Mouse (Mus musculus) megakaryocyte-erythroid progenitor cell, adult 5-6 weeks (primary cell): Measurements from ENCODE around the gene Slc5a2. TPM values are rescaled to one million over a fixed set of nuclear protein-coding genes. Genes with fewer than 3 reads are reported as not detected.

ENCODE experiments used
- ATAC-seq: replicated peaks from 2 replicates; pipeline ENCODE4 v1.8.0; 2016; ENCODE audit warnings: mild to moderate bottlenecking, inconsistent platforms; ENCODE audit not compliant: severe bottlenecking, poor library complexity, low FRiP score, low TSS enrichment
- total RNA-seq, 2 experiments: library from RNA; stranded (forward) in 1 of 2; stranded (reverse) in 1 of 2; fragments of 200-1000, 215-1000 nt in 1 of 2; fragments of >200 nt in 1 of 2; fragmentation: Nextera tagmentation in 1 of 2; gene quantifications; 2 replicates each; pipeline ENCODE4 v1.2.3; 2014 to 2017

Slc5a2 gene
- total RNA-seq, 2 experiments from 2014 or later: 0.81 to 1.5 TPM

DNA sequence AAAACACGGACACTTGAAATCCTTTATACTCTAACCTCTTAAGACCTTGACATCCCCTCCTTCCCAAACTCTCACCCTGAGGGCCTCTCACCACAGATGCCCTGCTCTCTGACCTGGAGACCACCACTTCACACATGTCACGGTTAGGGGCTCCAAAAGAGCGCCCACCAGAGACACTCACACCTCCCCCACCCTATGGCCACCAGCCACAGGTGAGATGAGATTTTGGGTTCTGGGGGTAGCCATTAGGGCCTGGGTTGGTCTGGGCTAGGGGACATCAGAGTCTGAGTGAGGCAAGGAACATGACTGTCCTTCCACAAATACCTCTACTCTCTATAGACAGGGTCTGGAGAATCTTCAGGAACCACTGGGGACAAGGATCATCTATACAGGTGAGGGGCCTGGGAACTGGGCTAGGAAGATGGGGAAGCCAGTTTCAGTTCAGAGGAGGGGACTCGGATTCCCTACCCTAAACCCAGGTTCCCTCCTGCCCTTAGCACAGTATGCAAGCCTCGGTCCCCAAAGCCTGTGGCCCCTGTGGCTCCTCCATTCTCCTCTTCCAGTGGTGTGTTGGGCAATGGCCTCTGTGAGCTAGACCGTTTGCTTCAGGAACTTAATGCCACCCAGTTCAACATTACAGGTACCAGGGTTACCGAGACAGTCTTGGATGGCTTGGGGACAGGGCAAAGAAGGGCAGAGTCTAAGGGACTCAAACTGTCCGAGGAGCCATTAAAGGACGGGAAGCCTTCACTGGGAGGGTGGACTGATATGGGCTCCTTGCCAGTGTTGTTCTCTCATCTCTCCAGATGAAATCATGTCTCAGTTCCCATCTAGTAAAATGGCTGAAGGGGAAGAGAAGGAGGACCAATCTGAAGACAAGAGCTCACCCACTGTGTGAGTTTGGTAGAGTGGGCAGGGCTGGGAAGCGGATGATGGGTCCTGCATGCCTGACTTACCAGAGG is 17.1 kb upstream of the Slc5a2 start:
- ATAC-seq: no peak

DNA sequence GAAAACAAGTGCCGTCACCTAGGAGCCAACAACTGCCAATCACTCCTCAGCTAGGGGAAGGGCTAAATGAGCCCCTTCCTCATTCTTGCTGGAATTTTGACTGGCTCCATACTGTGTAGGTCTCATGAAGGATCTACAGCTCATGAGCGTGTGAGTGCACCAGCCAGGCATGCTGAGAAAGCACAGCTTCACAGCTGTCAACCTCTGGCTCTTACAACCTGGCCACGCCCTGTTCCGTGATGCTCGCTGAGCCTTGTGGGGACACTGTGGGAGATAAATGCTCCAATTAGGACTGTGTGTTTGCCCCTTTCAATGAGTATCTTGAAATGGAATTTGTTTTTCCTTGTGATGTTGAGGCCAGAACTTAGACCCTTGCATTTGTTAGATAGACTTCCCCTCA is 15.5 kb upstream of the Slc5a2 start:
- ATAC-seq: 0 out of 2 replicates have a peak, but pooled peaks have one; percentile 38

DNA sequence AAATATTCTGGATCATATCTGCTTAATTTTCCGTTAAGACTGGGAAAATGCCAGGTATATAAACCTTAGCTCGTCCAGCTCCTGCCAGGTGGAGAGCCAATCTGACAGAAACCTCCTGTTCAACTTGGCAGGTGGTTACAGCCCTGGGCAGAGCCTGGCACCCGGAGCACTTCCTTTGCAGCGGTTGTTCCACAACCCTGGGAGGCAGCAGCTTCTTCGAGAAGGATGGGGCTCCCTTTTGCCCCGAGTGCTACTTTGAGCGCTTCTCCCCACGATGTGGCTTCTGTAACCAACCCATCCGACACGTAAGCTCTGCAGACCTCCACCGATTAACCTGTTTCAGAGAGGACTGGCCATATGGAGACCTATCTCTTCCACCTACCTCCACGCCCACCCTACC is 13.5 kb upstream of the Slc5a2 start:
- ATAC-seq: no peak

DNA sequence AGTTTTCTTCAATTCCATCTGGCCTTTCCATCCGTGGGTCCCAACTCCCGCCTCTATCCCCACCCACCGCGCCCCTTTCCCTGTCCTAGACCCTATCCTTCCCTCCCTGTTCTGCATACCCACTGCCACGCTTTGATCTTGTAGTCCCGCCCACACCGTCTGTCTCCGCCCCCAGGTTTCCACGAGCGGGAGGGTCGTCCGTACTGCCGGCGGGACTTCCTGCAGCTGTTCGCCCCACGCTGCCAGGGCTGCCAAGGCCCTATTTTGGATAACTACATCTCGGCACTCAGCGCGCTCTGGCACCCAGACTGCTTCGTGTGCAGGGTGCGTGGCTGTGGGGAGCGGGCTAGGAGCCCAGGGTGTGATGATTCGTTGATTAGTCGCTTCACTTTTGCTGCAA is 12.8 kb upstream of the Slc5a2 start:
- 0 out of 2 replicates have a peak, but pooled peaks have one; percentile 35 for ATAC-seq

DNA sequence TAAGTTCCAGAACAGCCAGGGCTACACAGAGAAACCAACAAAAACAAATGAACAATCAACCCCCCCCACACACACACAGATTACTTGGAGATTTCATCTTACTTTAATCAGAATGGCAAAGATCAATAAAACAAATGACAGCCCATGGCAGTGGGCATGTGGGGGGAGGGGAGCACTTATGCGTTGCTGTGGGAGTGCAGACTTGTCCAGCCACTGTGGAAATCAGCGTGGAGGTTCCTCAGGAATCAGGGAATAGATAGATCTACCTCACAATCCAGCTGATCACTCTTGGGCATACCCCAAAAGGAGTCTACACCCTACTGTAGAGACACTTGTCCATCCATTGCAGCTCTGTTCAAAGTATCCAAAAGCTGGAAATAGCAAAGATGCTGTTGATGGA is 10.5 kb upstream of the Slc5a2 start:
- ATAC-seq: no peak

DNA sequence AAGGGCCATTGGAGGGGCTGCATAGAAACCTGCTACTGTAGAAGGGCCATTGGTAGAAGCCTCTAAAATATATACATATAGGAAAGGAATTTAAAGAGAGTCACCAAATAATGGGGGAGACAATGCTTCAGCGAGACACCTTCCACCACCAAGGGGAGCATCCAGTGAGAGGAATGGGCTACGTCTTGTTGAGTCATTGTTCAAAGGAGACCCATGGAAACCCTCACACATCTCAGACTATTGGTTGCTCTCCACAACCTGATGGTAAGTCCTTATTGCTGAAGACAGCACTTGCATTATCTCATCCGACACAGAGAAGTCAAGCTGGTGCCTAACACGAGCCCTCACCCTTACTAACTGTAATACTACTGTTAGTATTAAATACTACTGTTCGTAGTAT is 9.7 kb upstream of the Slc5a2 start:
- ATAC-seq: no peak

DNA sequence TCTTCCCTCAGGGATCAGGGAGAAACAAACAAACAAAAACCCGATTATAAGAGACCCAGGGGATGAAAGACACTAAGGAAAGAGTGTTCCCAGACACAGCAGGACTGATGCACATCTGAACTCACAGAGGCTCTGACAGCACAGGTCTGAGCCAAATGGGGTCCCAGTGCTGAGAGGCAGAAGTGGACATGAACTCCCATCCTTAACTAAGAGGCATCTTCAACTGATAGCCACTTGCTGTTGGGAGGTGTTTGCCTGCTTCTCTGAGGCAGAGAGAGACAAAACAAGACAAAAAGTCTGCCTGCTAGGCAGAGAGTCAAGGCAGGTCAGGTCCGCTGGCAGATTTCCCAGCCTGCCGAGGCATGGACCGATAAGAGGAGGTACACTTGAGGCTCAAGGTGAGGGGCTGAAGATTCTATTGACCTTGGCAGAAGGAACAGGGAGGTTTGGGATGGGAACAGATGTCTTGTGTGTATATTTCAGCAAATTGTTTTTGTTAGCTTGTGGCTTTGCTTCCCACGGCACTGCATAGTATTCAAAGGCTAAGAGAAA is 8.6 kb upstream of the Slc5a2 start:
- peak; percentile 51 for ATAC-seq

DNA sequence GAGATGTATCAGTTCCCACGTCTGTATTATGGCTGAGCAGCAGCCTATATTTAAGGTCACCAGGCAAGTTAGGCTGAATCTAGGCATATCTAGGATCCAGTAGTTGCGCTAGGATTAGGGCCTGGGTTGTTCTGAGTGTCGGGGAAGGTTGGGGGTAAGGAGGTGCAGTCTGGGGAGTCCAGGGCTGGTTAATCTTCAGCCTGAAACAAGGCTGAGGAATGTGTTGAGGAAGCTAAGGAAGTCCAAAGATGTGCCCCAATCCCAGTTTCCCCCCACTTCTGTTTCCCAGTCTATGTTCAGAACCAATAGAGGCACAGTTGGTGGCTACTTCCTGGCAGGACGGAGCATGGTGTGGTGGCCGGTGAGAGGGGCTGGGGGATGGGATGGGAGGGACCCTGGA is 599 bp downstream of the Slc5a2 start:
- ATAC-seq: no peak

DNA sequence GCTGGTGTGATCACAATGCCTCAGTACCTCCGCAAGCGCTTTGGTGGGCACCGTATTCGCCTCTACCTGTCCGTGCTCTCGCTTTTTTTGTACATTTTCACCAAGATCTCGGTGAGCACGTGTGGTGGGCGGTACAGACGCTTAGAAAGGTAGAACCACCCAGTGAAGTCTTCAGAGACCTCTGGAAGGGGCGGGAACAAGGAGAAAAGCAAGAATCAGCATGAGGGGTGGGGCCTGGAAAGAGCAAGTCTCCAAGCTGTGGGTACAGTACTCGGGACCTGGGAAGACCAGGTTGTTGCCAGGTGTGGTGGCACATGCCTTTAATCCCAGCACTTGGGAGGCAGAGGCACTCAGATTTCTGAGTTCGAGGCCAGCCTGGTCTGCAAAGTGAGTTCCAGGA is 1.9 kb downstream of the Slc5a2 start:
- ATAC-seq: no peak

DNA sequence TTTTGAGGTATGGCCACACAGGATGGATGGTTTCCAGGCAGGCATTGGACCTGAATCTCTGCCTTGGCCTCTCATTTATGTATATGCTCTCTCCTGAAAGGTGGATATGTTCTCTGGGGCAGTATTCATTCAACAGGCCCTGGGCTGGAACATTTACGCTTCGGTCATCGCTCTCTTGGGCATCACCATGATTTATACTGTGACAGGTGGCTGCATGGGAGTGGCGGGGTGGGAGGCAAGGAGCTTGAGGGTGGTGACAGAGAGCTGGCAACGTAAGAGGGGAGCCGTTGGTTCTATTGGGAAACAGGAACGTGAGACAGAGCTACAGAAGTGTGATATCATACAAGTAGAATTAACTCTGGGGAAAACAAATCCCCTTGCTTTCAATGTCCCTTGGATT is 2.4 kb downstream of the Slc5a2 start:
- ATAC-seq: no peak

DNA sequence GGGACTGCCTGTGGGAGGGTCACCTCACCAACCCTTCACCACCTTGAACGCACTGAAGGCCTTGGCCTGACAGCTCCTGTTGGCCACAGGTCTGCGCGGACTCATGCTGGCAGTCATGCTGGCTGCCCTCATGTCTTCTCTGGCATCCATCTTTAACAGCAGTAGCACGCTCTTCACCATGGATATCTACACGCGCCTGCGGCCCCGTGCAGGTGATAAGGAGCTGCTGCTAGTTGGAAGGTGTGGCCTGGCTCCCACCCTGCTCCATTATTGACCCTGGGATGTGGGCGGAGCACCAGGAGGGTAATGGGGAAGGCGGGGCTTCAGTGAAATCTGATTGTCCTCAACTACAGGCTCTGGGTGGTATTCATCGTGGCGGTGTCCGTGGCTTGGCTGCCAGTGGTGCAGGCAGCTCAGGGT is 5.0 kb downstream of the Slc5a2 start:
- ATAC-seq: peak; percentile 93

DNA sequence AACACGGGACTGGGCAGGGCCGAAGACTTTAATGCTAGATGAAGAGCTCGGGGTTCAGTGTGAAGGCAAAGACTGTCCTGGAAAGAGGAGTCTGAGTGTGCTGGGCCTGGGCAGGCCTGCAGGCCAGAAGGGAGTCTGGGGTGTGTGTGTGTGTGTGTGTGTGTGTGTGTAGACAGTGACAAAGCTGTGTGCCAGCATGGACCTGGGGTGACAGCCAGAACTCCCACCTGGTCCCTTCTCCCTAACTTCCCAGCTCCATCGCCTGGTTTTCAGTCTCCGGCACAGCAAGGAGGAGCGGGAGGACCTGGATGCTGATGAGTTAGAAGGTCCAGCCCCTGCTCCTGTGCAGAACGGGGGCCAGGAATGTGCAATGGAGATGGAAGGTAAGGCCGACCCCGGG is 6.0 kb downstream of the Slc5a2 start:
- ATAC-seq: no peak

DNA sequence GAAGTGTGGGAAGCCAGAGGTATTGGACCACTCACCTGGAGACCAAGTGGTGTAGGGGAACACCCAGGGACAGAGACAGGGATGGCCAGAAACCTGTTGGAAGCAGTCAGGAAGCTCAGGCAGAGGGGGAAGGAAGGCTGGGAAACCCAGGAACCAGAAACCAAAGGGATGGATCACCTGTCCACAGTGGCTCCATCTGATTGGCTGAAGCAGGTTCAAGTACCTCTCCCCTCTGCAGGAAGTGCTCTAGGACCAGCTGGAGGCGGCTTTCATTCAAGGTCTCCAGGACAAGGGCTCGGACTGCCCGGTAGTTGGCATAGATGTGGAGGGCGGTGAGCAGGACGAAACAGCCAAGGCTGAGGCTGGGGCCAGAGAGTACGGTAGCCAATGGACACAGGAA is 10.6 kb downstream of the Slc5a2 start:
- ATAC-seq: no peak

DNA sequence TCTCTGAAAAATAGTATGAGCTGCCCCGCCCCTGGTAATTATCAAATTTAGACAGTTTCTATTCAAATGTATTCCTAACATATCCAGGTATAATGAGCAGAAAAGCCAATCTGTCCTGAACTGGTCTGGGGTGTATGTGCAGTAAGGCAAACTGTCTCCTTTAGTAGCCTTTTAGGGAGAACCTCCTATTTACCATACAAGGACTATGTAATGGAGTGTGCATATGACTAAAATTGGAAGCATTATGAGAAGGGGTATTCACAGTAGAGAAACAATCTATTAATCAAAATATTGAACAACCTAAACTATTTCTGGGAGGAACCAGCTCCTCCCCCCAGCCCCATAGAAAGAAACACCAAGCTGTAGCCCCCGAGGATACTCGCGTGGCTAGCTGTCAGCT is 14.3 kb downstream of the Slc5a2 start:
- ATAC-seq: no peak

DNA sequence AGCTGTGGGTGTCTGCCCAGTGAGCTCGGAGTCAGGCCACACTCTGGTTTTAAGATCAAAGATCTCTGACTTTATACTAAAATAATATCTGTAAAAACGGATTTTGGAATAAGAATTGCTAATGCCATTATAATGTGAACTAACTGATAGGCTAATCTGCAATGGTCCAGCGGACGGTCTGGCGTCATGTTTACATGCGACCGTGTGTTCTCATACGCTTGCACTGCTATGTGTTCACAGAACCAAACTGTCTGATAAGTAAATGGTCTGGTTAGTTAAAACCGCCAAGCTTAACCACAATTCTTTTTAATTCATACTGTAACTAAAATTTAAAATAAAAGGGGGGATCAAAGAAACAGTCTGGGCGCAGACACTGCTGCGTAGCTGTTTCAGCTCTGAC is 16.3 kb downstream of the Slc5a2 start:
- ATAC-seq: peak; percentile 72

DNA sequence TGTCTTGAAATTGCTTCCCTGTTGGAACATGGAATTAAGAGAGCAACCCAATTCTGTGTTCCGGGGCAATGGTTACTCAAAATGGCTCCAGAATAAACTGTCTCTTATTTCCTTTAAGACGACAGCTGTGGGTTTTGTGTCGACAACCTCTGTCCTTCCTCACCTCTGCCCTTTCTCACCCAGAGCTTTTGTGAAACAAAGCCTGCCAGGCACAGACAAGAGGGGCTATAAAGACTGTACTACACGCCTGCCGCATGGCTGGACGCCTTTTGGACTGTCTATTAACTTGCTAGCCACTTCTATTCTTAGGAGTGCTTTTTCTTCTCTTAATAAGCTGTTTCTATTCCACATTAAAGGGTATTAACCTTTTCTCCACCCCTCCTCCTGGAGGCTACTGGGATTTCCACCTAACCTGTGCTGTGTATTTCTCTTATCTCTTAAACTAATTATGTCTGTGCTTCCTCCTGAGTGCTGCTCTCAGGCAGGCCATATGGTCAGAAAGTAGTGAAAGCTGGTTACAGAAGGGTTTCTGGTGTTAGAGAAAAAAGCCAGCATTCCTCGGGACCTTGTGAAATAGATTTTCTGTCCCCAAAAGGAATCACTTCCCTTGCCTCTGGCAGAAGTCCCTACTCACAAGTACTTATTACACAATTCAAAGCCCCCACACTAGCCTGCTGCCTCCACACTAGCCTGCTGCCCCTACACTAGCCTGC is 17.2 kb downstream of the Slc5a2 start:
- no peak for ATAC-seq

DNA sequence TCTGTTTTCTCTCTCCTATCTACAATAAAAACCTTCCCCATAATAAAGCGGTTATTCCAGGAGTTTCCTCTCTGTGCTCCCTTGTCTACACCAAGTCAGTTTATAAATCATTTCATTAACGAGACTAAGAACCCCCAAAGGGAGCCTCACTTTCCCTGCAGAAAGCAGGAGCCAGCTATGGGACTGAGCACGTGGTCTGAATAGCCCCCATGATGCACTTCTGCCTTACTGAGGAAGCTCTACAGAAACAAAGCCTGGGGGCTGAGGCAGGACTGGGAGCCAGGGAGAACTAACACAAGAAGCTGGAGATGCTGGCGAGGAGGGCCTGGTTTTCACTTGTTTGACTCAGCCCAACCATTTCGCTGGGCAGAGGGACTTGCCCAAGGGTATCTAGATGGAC is 18.6 kb downstream of the Slc5a2 start:
- ATAC-seq: no peak

DNA sequence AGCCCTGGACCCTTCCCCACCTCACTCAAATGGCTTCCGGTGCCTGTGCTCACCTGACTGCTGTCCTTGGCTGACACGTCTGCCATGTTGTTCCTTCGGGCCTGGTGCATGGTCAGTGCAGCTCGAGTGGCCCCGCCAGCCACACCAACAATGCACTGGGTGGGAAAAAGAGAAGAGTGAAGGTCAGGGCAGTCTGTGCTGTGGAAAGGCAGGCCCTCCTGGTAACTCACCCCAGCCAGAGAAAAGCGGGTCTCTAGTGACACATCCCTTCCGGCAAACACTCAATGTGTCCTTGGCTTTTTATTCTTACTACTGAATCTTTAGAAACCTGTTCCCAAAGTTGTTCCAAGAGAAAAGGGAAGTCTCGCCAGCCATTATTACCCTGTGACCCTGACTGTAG is 19.6 kb downstream of the Slc5a2 start:
- no peak for ATAC-seq

DNA sequence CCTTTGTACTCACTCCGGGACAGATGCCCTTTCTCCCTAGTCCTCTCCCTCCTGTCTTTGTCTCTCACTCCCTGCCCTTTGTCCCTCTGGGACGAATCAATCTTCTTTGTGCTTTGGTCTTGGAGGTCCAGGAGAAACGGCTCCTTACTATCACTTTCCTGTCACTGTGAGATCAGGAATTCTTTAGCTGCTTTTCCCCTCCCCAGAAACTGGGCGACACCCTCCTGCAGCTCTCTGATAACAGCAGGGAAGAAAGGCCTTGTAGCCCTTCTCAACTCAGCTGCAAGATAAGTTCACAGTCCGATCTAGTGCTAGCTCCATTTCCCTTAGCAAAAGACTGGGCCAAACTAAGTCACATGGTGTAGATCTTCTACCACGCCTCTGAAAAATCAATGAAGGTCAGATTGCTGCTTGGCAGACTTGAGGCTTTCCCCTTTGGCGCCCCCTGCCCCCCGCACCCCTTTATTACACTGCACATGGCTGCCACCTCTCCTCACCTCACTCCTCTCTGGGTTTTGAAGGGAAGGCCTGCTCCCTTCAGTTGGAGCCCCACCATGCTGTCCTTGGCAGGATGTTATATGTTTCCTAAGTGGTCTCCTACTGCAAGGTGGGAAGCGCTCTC is 23.6 kb downstream of the Slc5a2 start:
- peak; percentile 94 for ATAC-seq

DNA sequence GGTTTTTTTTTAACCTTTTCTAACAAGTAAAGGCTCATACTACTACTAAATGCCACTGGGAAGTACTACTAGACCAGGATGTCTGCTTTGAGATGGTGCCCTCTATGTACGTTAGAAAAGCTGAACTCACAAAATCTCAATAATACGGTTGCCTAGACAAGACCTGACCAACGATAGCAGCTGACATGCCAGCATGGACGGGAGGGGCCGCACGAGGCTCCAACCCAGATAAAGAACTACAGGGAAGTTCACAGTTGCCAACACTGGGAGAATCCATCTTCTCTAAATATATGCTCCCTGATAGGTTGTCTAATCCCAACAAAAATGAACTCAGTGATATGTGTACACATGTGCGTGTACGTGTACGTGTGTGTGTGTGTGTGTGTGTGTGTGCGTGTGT is 29.3 kb downstream of the Slc5a2 start:
- no peak for ATAC-seq
